Mouse (Mus musculus) cerebral cortex, adult 2 months (tissue): ENCODE measurements around the gene Olfr517.

Experiments used
- WGBS: fragments of 180-500 bp; shearing (Covaris S2); methylation state at CpG from one replicate; pipeline ENCODE4 v1.1.7; 2018; 5-methylcytosine and 5-hydroxymethylcytosine counted together

The Olfr517 gene

GRCm38 (mm10) chr7:108872279-108872678 is at the start of gene Olfr517:
Olfr517 (minus strand) TSS chr7:108872379.
- WGBS: 67% methylated on average over 2 of the region's 2 CpGs

GRCm38 (mm10) chr7:108903969-108904368 is 31.8 kb upstream of the Olfr517 start:
- WGBS: 73% methylated on average over 2 of the region's 2 CpGs

- WGBS: 89% methylated on average over 5 of the region's 5 CpGs
These were observed 22.1 kb upstream of the Olfr517 start, which contains the start of gene Olfr519 for GRCm38 (mm10) chr7:108894320-108894719. Olfr519 (minus strand) TSS chr7:108894420.

- WGBS: 76% methylated on average over 4 of the region's 4 CpGs
These were observed 12.7 kb upstream of the Olfr517 start, which contains the start of gene Olfr518 for GRCm38 (mm10) chr7:108884906-108885305. Olfr518 (minus strand) TSS chr7:108885006.

- 87% methylated on average over 2 of the region's 2 CpGs for WGBS
These were observed 21.8 kb downstream of the Olfr517 start, which contains the start of gene Olfr516 for GRCm38 (mm10) chr7:108850429-108850828. Olfr516 (minus strand) TSS chr7:108850529.

GRCm38 (mm10) chr7:108825897-108826296 is 46.3 kb downstream of the Olfr517 start, which contains the start of gene Olfr514:
Olfr514 (minus strand) TSS chr7:108825997.

